Mouse (Mus musculus) megakaryocyte, embryonic 14.5 days (primary cell): ENCODE results near the gene Sipa1l3. TPM values are rescaled to one million over a fixed set of nuclear protein-coding genes. Genes with fewer than 3 reads are reported as not detected.

ENCODE experiments used
- H3K27me3 ChIP-seq: replicated peaks from 2 replicates; pipeline ENCODE3; 2012; ENCODE audit warnings: inconsistent platforms
- H3K36me3 ChIP-seq: replicated peaks from 2 replicates; pipeline ENCODE3; 2012; ENCODE audit warnings: low read length, inconsistent platforms, mixed read lengths
- H3K4me1 ChIP-seq: 2 replicates; pipeline ENCODE4 v1.6.1; 2012; ENCODE audit warnings: inconsistent platforms
- H3K4me3 ChIP-seq: replicated peaks from 2 replicates; pipeline ENCODE3; 2012; ENCODE audit warnings: moderate library complexity, mild to moderate bottlenecking, inconsistent platforms
- H3K9me3 ChIP-seq: 2 replicates; pipeline ENCODE4 v1.6.1; 2012; ENCODE audit warnings: inconsistent platforms
- FLI1 ChIP-seq: IDR thresholded peaks from 2 replicates; pipeline ENCODE4 v1.6.1; 2012; ENCODE audit warnings: low read length, inconsistent platforms, mixed read lengths
- GATA1 ChIP-seq: IDR thresholded peaks from 3 replicates; pipeline ENCODE4 v1.6.1; 2012; ENCODE audit warnings: mixed read lengths, low read length, inconsistent platforms, borderline replicate concordance
- polyA plus RNA-seq: library from polyadenylated mRNA; stranded (reverse); fragments of >175 nt; gene quantifications from 2 replicates; pipeline ENCODE4 v1.2.3, GENCODE M21; 2012; ENCODE audit warnings: low replicate concordance; ENCODE audit not compliant: insufficient read depth

Gene Sipa1l3
- polyA plus RNA-seq, 1 experiment: 27.5 TPM

DNA sequence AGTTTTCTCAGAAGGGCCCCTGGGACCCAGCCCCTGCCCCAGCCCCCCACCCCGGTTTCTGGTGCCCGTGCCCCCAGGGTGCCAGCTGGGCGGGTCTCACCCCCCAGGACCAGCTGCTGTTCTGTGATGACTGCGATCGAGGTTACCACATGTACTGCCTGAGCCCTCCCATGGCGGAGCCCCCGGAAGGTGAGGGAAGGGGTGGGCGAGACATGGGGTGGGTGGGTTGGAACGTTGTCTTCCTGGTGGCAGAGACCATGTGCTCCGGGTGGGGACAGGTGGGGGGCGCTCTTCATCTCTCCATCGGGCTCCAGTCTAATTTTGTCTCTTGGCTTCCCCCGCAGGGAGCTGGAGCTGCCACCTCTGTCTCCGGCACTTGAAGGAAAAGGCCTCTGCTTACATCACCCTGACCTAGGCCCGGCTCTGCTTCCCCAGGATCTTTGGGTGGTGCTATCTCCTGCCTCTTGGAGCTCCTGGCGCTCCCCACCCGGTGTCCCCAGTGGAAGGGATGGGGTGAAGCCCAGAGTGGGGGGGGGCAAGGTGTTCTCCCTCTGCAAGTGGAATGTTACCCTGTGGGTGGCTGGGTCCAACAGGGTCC is 202.2 kb downstream of the Sipa1l3 start:
- no peak overlapping the region for H3K4me3 ChIP-seq
- no peaks in the 10 kb centered on the region for H3K9me3 ChIP-seq
- no peaks in the 10 kb centered on the region for H3K36me3 ChIP-seq
- TF ChIP-seq GATA1 (no peak), FLI1 (no peak)
- H3K4me1 ChIP-seq: peaks cover 72% of the 10 kb centered on the region
- H3K27me3 ChIP-seq: peaks cover 42% of the 10 kb centered on the region

DNA sequence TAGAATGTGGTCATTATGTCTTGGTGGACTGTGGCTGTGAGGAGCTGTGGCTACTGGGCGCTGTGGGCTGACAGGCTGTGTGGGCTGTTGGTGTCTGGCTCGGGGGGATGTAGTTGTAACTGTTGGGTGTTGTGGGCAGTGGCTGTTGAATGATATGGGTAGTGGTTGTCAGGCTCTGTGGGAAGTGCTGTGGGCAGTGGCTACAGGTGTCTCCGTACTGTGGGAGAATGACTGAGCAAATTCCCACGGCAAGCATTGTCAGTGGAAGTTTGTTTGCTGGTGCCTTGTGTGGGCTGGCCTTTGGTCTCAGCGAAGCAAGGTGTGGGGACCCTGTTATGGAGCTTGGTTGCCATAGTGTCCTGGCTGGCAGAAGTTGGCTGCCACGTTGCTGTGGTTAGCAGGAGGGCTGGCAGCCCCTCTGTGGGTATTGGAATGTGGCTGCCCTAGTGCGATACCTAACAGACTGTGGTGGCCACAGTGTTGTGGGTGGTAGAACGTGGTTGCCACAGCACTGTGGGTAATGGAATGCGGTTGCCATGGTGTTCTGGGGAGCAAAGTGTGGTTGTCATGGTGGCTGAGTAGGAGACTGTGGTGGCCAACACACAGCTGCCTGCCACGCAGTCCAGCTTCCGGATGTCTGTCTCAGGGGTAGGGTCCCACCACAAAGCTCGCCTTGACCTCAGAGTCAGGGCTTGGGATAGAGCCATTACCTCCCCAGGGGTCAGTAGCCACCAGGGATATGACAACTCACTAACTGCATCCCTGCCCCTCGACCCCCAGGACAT is 203.4 kb downstream of the Sipa1l3 start:
- peaks cover 54% of the 10 kb centered on the region for H3K27me3 ChIP-seq
- H3K9me3 ChIP-seq: no peaks in the 10 kb centered on the region
- H3K36me3 ChIP-seq: no peaks in the 10 kb centered on the region
- H3K4me1 ChIP-seq: peaks cover 70% of the 10 kb centered on the region
- TF ChIP-seq FLI1 (no peak), GATA1 (no peak)
- H3K4me3 ChIP-seq: peak overlapping the region; percentile 23

DNA sequence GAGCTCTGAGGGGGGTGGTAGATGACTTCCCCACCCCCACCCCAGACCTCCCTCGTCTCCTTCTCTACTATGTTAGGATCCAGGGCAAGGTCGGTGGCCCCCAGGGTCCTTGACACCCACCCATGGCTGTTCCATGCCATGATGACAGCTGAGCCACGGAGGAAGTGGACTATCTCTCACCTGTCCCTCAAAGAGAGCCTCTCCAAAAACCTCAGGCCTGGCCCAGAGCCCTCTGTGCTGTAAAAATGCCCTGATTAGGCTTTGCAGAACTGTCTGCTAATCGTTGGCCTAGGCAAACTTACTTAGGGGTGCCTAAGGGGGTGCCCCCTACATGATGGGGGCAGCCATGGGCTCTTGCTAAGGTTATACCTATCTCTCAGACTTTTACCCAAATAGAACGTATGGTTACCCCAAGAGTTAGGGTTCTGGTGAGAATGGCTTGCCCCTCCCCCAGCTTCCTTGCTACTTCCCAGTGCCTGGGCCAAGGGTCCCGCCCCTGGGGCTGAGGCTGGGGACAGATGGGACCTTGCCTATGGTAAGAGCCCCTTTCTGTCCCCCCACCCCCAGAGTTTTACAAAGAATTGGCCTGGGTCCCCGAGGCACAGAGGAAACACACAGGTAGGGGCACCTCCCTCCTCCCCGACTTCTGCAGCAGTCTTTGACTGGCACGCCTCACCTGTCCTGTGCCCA is 204.7 kb downstream of the Sipa1l3 start:
- peaks cover 62% of the 10 kb centered on the region for H3K27me3 ChIP-seq
- H3K36me3 ChIP-seq: no peaks in the 10 kb centered on the region
- no peaks in the 10 kb centered on the region for H3K9me3 ChIP-seq
- TF ChIP-seq FLI1 (no peak), GATA1 (no peak)
- H3K4me3 ChIP-seq: no peak overlapping the region
- H3K4me1 ChIP-seq: peaks cover 70% of the 10 kb centered on the region

DNA sequence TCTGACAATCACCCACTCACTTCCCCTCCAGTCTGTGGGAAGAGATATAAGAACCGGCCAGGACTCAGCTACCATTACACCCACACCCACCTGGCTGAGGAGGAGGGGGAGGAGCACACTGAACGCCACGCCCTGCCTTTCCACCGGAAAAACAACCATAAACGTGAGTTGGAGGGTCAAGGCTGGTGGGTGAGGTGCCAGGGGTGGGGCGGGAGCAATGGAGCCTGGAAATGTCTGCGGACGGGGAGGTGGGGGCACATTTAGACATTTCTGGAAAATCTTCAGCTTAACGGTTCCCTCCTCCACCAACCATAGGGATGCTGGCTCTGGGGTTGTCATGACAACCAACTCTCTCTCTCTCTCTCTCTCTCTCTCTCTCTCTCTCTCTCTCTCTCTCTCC is 205.4 kb downstream of the Sipa1l3 start:
- H3K9me3 ChIP-seq: no peaks in the 10 kb centered on the region
- no peak overlapping the region for H3K4me3 ChIP-seq
- H3K27me3 ChIP-seq: peaks cover 64% of the 10 kb centered on the region
- TF ChIP-seq GATA1: no peak
- no peak for TF ChIP-seq FLI1
- H3K36me3 ChIP-seq: no peaks in the 10 kb centered on the region
- H3K4me1 ChIP-seq: peaks cover 70% of the 10 kb centered on the region

DNA sequence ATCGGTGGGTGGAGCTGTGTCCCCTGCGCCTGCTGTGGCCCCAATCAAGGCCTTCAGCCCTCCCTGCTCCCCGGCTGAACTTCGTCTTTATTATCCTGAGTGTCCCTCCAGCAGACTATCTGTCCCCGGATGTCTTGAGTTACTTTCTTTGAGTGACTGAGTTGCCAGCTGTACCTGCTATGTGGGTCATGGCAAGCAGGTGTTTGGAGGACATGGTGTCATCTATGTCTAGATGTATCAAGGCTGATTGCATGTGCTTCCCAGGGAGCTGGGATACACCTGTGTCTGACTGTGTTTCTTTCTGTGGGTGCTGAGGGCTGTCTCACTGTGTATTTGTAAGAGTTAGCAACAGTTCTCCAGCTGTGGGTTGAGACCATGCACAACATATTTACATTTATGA is 208.7 kb downstream of the Sipa1l3 start:
- H3K4me3 ChIP-seq: peak overlapping the region; percentile 91
- peaks cover 68% of the 10 kb centered on the region for H3K27me3 ChIP-seq
- no peaks in the 10 kb centered on the region for H3K36me3 ChIP-seq
- no peaks in the 10 kb centered on the region for H3K9me3 ChIP-seq
- H3K4me1 ChIP-seq: peaks cover 70% of the 10 kb centered on the region
- TF ChIP-seq FLI1: no peak

DNA sequence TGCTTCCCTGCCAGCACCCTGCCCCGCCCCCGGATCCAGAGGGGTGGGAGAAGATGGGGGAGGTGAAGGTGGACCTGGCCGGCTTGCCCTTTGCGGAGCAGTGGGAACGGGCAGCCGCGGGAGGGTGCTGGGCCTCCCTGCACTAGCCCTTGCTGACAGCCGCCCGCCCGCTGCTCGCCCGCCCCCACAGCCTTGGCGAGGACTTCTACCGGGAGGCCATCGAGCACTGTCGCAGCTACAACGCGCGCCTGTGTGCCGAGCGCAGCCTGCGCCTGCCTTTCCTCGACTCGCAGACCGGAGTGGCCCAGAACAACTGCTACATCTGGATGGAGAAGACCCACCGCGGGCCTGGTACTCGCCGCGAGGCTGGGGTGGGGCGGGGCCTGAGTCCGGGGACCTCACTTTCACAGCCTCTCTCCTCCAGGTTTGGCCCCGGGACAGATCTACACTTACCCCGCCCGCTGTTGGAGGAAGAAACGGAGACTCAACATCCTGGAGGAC is 209.2 kb downstream of the Sipa1l3 start:
- H3K36me3 ChIP-seq: no peaks in the 10 kb centered on the region
- TF ChIP-seq FLI1 (no peak), GATA1 (no peak)
- H3K9me3 ChIP-seq: no peaks in the 10 kb centered on the region
- H3K27me3 ChIP-seq: peaks cover 68% of the 10 kb centered on the region
- H3K4me1 ChIP-seq: peaks cover 70% of the 10 kb centered on the region
- peak overlapping the region; percentile 91 for H3K4me3 ChIP-seq

DNA sequence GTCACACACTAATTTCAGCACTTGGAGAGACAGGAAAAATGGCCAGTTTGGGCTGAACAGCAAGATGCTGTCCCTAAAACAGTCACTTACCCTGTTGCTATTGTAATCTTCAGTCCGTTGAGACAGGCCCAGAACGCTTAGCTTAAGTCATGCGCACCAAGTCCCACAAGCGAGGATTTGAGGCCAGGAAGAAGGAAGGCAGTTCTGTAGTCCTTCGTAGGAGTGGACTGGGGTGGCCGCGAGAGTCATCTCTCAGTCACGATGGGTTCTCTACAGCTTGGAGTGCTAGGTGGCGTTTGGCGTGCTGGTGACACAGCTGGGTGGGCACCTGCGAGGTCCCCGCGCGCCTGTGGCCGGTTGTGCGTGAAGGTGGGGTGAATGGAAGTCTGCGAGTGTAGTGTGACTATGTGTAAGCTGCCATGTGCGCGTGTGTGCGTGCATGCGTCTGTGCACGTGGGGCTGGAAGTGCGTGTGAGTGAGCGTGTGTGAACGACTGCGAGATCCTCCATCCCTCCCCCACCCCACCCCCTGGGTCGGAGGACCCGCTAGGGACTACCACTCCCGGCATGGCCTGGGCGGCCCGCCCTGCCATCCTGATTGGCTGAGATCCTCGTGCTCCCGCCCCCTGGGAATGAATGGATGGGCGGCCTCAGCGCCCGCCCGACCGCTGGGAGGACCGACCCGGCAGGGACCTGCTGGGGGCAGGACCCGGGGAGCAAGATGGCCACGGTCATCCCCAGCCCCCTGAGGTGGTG is 210.9 kb downstream of the Sipa1l3 start:
- TF ChIP-seq FLI1: no peak
- TF ChIP-seq GATA1: no peak
- H3K27me3 ChIP-seq: peaks cover 75% of the 10 kb centered on the region
- peaks cover 10% of the 10 kb centered on the region for H3K9me3 ChIP-seq
- no peaks in the 10 kb centered on the region for H3K36me3 ChIP-seq
- H3K4me3 ChIP-seq: peak overlapping the region; percentile 97
- H3K4me1 ChIP-seq: peaks cover 62% of the 10 kb centered on the region

DNA sequence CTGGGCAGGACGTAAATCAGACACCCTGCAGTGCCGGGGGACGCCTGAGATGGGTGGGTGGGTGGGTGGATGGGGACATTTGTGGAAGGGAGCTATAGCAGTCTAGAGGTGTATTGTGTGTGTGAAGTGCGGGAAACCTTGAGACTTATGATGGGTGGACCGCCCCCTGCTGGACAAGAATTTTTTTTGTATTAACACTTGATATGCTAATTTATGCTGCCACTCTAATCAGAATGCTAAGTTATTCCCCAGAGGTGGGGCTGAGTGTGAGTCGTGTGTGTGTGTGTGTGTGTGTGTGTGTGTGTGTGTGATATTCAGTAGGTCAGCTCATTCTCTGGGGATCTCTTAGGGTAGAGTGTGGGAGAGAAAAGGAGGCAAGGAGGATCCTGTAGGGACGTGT is 211.8 kb downstream of the Sipa1l3 start:
- Histone ChIP-seq H3K4me3 (peak overlapping the region; percentile 97), H3K27me3 (peaks cover 83% of the 10 kb centered on the region), H3K36me3 (no peaks in the 10 kb centered on the region), H3K4me1 (peaks cover 61% of the 10 kb centered on the region), H3K9me3 (peaks cover 10% of the 10 kb centered on the region)
- TF ChIP-seq GATA1 (no peak), FLI1 (no peak)

DNA sequence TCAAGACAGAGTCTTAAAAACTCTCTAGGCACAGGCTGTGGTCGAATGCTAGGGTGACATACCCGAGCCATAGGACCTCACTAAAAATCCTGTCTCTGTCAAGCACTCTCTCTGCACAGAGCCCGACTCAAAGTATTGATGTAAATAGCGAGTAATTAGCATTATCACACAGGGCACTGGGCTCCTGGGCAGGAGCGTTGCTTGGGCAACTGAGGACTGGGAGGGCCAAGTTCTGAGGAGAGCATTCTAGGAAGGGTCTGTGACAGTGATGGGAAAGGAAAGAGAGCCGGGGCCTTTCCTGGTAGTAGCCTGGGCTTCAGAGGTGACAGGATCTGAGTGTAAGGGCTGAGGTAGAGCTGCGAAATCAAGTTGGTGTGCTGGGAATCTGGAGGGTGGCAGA is 212.3 kb downstream of the Sipa1l3 start:
- H3K4me1 ChIP-seq: peaks cover 64% of the 10 kb centered on the region
- H3K27me3 ChIP-seq: peaks cover 79% of the 10 kb centered on the region

More for the DNA sequence above, 212.3 kb downstream of the Sipa1l3 start:
- H3K36me3 ChIP-seq: no peaks in the 10 kb centered on the region
- peaks cover 10% of the 10 kb centered on the region for H3K9me3 ChIP-seq
- TF ChIP-seq FLI1 (no peak), GATA1 (no peak)
- no peak overlapping the region for H3K4me3 ChIP-seq
